Mouse (Mus musculus): Measurements from ENCODE around the gene Rab31. TPM values are rescaled to one million over a fixed set of nuclear protein-coding genes. Genes with fewer than 3 reads are reported as not detected.

The Rab31 gene
- polyA plus RNA-seq, 1 experiment from 2014 or later: 31.0 TPM

DNA sequence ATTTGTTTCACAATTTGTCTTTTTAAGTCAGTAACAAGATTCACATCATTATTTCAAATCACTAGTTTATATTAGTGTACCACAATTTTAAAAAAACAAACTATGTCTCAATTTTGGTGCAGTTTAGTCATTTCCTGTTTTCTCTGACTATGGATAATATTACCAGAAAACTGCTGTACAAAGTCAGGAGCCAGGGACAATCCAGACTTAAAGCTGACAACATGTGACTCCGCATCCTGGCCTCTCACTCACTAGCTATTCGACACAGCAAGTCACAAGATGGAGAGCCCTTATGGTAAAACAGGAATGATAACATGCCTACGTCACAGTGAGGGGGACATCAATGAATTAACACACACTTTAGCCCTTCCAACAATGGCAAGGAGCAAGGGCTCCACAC lies 109.9 kb downstream of the Rab31 start:
- no peak overlapping the region for H3K9ac ChIP-seq (ENCODE audit: low read length)
- H3K4me1 ChIP-seq (ENCODE audit: control insufficient read depth in 2 of 2, insufficient read depth in 2 of 2, low read length in 2 of 2): peaks cover 4 to 10% of the 10 kb centered on the region in 2 experiments; a peak in 2 of 4 replicates
- WGBS: 65% methylated on average over 3 of the region's 3 CpGs
- H3K9me3 ChIP-seq (ENCODE audit: control insufficient read depth, low read length): no peaks in the 10 kb centered on the region
- no peaks in the 10 kb centered on the region for H3K36me3 ChIP-seq (ENCODE audit: control insufficient read depth, insufficient read depth, low read length)
- no peak for ATAC-seq (ENCODE audit: insufficient number of reproducible peaks, insufficient read depth, low FRiP score, low read depth)
- H3K4me3 ChIP-seq (ENCODE audit: control insufficient read depth in 1 of 2, insufficient read depth in 1 of 2, low read depth in 1 of 2, low read length in 2 of 2): no peak overlapping the region
- H3K27ac ChIP-seq (replicated peaks in 1 of 2; ENCODE audit: control insufficient read depth in 1 of 2, insufficient read depth in 1 of 2, low read depth in 2 of 2, low read length in 2 of 2): no peak overlapping the region
- no peaks in the 10 kb centered on the region for H3K27me3 ChIP-seq (ENCODE audit: control insufficient read depth, insufficient read depth, low read length)
- no peak overlapping the region for H3K4me2 ChIP-seq (ENCODE audit: low read length)

GRCm38 (mm10) chr17:65658416-65658815 lies 114.1 kb downstream of the Rab31 start:
- Histone ChIP-seq H3K4me2 (ENCODE audit: low read length) (no peak overlapping the region), H3K9me3 (ENCODE audit: control insufficient read depth, low read length) (no peaks in the 10 kb centered on the region), H3K4me1 (ENCODE audit: control insufficient read depth in 2 of 2, insufficient read depth in 2 of 2, low read length in 2 of 2) (peaks cover 3 to 4% of the 10 kb centered on the region in 2 experiments; a peak in 3 of 4 replicates), H3K27ac (replicated peaks in 1 of 2; ENCODE audit: control insufficient read depth in 1 of 2, insufficient read depth in 1 of 2, low read depth in 2 of 2, low read length in 2 of 2) (no peak overlapping the region), H3K4me3 (ENCODE audit: control insufficient read depth in 1 of 2, insufficient read depth in 1 of 2, low read depth in 1 of 2, low read length in 2 of 2) (no peak overlapping the region), H3K9ac (ENCODE audit: low read length) (no peak overlapping the region), H3K27me3 (ENCODE audit: control insufficient read depth, insufficient read depth, low read length) (no peaks in the 10 kb centered on the region), H3K36me3 (ENCODE audit: control insufficient read depth, insufficient read depth, low read length) (no peaks in the 10 kb centered on the region)
- ATAC-seq (ENCODE audit: insufficient number of reproducible peaks, insufficient read depth, low FRiP score, low read depth): no peak
- 52% methylated on average over 2 of the region's 2 CpGs for WGBS

- Histone ChIP-seq H3K27me3 (ENCODE audit: control insufficient read depth, insufficient read depth, low read length) (no peaks in the 10 kb centered on the region), H3K9me3 (ENCODE audit: control insufficient read depth, low read length) (no peaks in the 10 kb centered on the region), H3K27ac (replicated peaks in 1 of 2; ENCODE audit: control insufficient read depth in 1 of 2, insufficient read depth in 1 of 2, low read depth in 2 of 2, low read length in 2 of 2) (no peak overlapping the region), H3K4me3 (ENCODE audit: control insufficient read depth in 1 of 2, insufficient read depth in 1 of 2, low read depth in 1 of 2, low read length in 2 of 2) (no peak overlapping the region), H3K9ac (ENCODE audit: low read length) (no peak overlapping the region), H3K36me3 (ENCODE audit: control insufficient read depth, insufficient read depth, low read length) (no peaks in the 10 kb centered on the region), H3K4me1 (ENCODE audit: control insufficient read depth in 2 of 2, insufficient read depth in 2 of 2, low read length in 2 of 2) (peaks cover 3 to 4% of the 10 kb centered on the region in 2 experiments; a peak in 3 of 4 replicates), H3K4me2 (ENCODE audit: low read length) (no peak overlapping the region)
- ATAC-seq (ENCODE audit: insufficient number of reproducible peaks, insufficient read depth, low FRiP score, low read depth): no peak
- 87% methylated on average over 9 of the region's 9 CpGs for WGBS
Observed at GRCm38 (mm10) chr17:65657958-65658357, 114.6 kb downstream of the Rab31 start.

- Histone ChIP-seq H3K9me3 (ENCODE audit: control insufficient read depth, low read length) (no peaks in the 10 kb centered on the region), H3K9ac (ENCODE audit: low read length) (no peak overlapping the region), H3K36me3 (ENCODE audit: control insufficient read depth, insufficient read depth, low read length) (no peaks in the 10 kb centered on the region), H3K4me3 (ENCODE audit: control insufficient read depth in 1 of 2, insufficient read depth in 1 of 2, low read depth in 1 of 2, low read length in 2 of 2) (no peak overlapping the region), H3K4me1 (ENCODE audit: control insufficient read depth in 2 of 2, insufficient read depth in 2 of 2, low read length in 2 of 2) (peaks cover 3 to 4% of the 10 kb centered on the region in 2 experiments; a peak in 3 of 4 replicates), H3K4me2 (ENCODE audit: low read length) (no peak overlapping the region), H3K27me3 (ENCODE audit: control insufficient read depth, insufficient read depth, low read length) (no peaks in the 10 kb centered on the region), H3K27ac (replicated peaks in 1 of 2; ENCODE audit: control insufficient read depth in 1 of 2, insufficient read depth in 1 of 2, low read depth in 2 of 2, low read length in 2 of 2) (no peak overlapping the region)
- ATAC-seq (ENCODE audit: insufficient number of reproducible peaks, insufficient read depth, low FRiP score, low read depth): no peak
- 84% methylated on average over 6 of the region's 6 CpGs for WGBS
Observed at GRCm38 (mm10) chr17:65656731-65657130, 115.8 kb downstream of the Rab31 start.

DNA sequence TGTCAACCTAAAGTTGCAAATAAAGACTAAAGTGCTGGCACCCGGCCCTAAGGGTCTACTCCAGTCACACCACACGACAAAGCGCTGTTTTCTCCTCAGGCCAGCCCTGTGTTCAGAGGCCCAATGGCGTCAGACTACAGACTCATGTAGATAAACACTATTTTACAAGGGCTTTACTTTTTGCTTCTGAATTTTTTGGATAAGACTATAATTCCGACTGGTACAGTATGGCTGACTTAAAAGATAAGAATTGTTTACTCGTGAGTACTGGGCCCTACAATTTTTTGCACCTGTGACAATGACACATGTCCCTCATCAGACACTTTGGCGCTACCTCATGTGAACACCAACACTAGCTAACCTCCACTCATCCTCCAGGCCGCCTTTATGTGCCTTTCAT lies 116.5 kb downstream of the Rab31 start:
- Histone ChIP-seq H3K4me3 (ENCODE audit: control insufficient read depth in 1 of 2, insufficient read depth in 1 of 2, low read depth in 1 of 2, low read length in 2 of 2) (no peak overlapping the region), H3K4me1 (ENCODE audit: control insufficient read depth in 2 of 2, insufficient read depth in 2 of 2, low read length in 2 of 2) (peaks cover 3 to 4% of the 10 kb centered on the region in 2 experiments; a peak in 3 of 4 replicates), H3K27ac (replicated peaks in 1 of 2; ENCODE audit: control insufficient read depth in 1 of 2, insufficient read depth in 1 of 2, low read depth in 2 of 2, low read length in 2 of 2) (no peak overlapping the region), H3K27me3 (ENCODE audit: control insufficient read depth, insufficient read depth, low read length) (no peaks in the 10 kb centered on the region), H3K9me3 (ENCODE audit: control insufficient read depth, low read length) (no peaks in the 10 kb centered on the region), H3K9ac (ENCODE audit: low read length) (no peak overlapping the region), H3K4me2 (ENCODE audit: low read length) (no peak overlapping the region), H3K36me3 (ENCODE audit: control insufficient read depth, insufficient read depth, low read length) (no peaks in the 10 kb centered on the region)
- ATAC-seq (ENCODE audit: insufficient number of reproducible peaks, insufficient read depth, low FRiP score, low read depth): no peak
- 79% methylated on average over 8 of the region's 8 CpGs for WGBS

DNA sequence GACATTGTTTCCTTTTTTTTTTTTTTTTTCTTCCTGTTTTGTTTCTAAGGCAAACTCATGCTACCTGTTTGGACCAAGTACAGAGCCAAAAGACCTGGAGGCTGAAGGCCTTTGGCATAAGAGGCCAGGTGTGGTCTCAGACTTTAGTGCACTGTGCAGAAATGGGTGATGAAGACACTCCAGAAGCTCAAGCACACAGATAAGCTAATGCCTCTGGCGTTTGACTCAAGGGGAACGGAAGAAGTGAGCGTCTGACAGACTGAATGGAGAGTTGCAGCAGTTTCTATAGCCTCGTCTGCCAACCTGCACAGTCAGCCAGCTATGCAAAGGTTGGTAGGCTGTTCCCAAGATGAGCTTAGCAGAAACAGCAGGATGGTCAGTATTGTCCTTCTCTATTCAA lies 116.9 kb downstream of the Rab31 start:
- Histone ChIP-seq H3K36me3 (ENCODE audit: control insufficient read depth, insufficient read depth, low read length) (no peaks in the 10 kb centered on the region), H3K4me3 (ENCODE audit: control insufficient read depth in 1 of 2, insufficient read depth in 1 of 2, low read depth in 1 of 2, low read length in 2 of 2) (no peak overlapping the region), H3K4me2 (ENCODE audit: low read length) (no peak overlapping the region), H3K27ac (replicated peaks in 1 of 2; ENCODE audit: control insufficient read depth in 1 of 2, insufficient read depth in 1 of 2, low read depth in 2 of 2, low read length in 2 of 2) (no peak overlapping the region), H3K9ac (ENCODE audit: low read length) (no peak overlapping the region), H3K27me3 (ENCODE audit: control insufficient read depth, insufficient read depth, low read length) (no peaks in the 10 kb centered on the region), H3K9me3 (ENCODE audit: control insufficient read depth, low read length) (no peaks in the 10 kb centered on the region), H3K4me1 (ENCODE audit: control insufficient read depth in 2 of 2, insufficient read depth in 2 of 2, low read length in 2 of 2) (peaks cover 3 to 4% of the 10 kb centered on the region in 2 experiments; a peak in 3 of 4 replicates)
- ATAC-seq (ENCODE audit: insufficient number of reproducible peaks, insufficient read depth, low FRiP score, low read depth): no peak
- 36% methylated on average over 4 of the region's 4 CpGs for WGBS

DNA sequence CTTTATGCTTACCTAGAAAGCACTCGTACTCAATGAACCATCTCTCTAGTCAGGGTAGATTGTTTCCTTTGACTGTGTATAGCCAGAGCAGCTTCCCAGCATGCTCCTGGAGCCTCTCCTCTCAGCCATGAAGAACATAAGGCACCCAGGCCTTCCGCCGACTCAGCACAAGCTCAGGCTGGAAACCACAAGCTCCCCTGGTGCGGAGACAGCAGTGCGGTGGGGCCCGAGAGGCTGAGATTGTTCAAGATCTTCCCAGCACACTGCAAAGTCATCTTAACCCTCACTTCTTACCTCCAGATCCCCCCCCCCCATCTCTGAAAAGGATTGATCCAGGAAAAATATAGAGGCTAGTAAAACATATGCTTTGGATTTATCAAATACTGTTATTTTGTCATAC lies 122.0 kb downstream of the Rab31 start:
- Histone ChIP-seq H3K27ac (replicated peaks in 1 of 2; ENCODE audit: control insufficient read depth in 1 of 2, insufficient read depth in 1 of 2, low read depth in 2 of 2, low read length in 2 of 2) (no peak overlapping the region), H3K27me3 (ENCODE audit: control insufficient read depth, insufficient read depth, low read length) (no peaks in the 10 kb centered on the region), H3K4me2 (ENCODE audit: low read length) (no peak overlapping the region), H3K4me3 (ENCODE audit: control insufficient read depth in 1 of 2, insufficient read depth in 1 of 2, low read depth in 1 of 2, low read length in 2 of 2) (no peak overlapping the region), H3K36me3 (ENCODE audit: control insufficient read depth, insufficient read depth, low read length) (no peaks in the 10 kb centered on the region), H3K4me1 (ENCODE audit: control insufficient read depth in 2 of 2, insufficient read depth in 2 of 2, low read length in 2 of 2) (peaks cover 9 to 11% of the 10 kb centered on the region in 2 experiments), H3K9ac (ENCODE audit: low read length) (no peak overlapping the region), H3K9me3 (ENCODE audit: control insufficient read depth, low read length) (no peaks in the 10 kb centered on the region)
- ATAC-seq (ENCODE audit: insufficient number of reproducible peaks, insufficient read depth, low FRiP score, low read depth): no peak
- 90% methylated on average over 6 of the region's 6 CpGs for WGBS

DNA sequence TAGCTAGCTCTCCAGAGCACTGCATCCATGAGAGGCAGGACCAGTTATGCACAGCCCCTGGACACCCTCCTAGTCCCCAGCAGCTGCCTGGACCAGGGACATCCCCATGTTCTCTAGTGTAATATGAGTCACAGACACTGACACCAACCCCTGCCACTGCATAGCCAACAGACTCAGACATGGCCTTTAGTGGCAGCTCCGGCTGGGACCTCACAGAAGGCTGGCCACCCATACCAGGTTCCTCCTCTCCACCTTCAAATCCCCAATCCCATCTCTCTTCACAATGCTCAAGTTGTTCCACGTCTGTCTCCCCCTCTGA lies 123.4 kb downstream of the Rab31 start:
- ATAC-seq (ENCODE audit: insufficient number of reproducible peaks, insufficient read depth, low FRiP score, low read depth): no peak
- H3K27me3 ChIP-seq (ENCODE audit: control insufficient read depth, insufficient read depth, low read length): no peaks in the 10 kb centered on the region
- peaks cover 9 to 11% of the 10 kb centered on the region in 2 experiments; a peak in 2 of 4 replicates for H3K4me1 ChIP-seq (ENCODE audit: control insufficient read depth in 2 of 2, insufficient read depth in 2 of 2, low read length in 2 of 2)
- H3K4me3 ChIP-seq (ENCODE audit: control insufficient read depth in 1 of 2, insufficient read depth in 1 of 2, low read depth in 1 of 2, low read length in 2 of 2): no peak overlapping the region
- no peaks in the 10 kb centered on the region for H3K9me3 ChIP-seq (ENCODE audit: control insufficient read depth, low read length)
- 84% methylated on average over 2 of the region's 2 CpGs for WGBS
- H3K4me2 ChIP-seq (ENCODE audit: low read length): no peak overlapping the region
- H3K27ac ChIP-seq (replicated peaks in 1 of 2; ENCODE audit: control insufficient read depth in 1 of 2, insufficient read depth in 1 of 2, low read depth in 2 of 2, low read length in 2 of 2): no peak overlapping the region
- H3K36me3 ChIP-seq (ENCODE audit: control insufficient read depth, insufficient read depth, low read length): no peaks in the 10 kb centered on the region
- no peak overlapping the region for H3K9ac ChIP-seq (ENCODE audit: low read length)

Measured in heart, embryonic 14.5 days (tissue).